Mouse (Mus musculus): ENCODE results near the gene Arid4a. TPM values are rescaled to one million over a fixed set of nuclear protein-coding genes. Genes with fewer than 3 reads are reported as not detected.

The Arid4a gene
- polyA plus RNA-seq, 1 experiment = 17.8 TPM

- TF ChIP-seq CTCF (IDR thresholded peaks at IDR 0.05; ENCODE audit: extremely low read depth, insufficient read depth, low read length) (no peak), POLR2A (IDR thresholded peaks at IDR 0.05; ENCODE audit: extremely low read depth, insufficient read depth, low read length) (peak; percentile 67; the same call in 1 of the 2 replicates)
- Histone ChIP-seq H3K4me3 (ENCODE audit: insufficient read depth, low read length) (peak overlapping the region; percentile 43), H3K4me1 (ENCODE audit: control insufficient read depth, insufficient read depth, low read length) (peaks cover 6% of the 10 kb centered on the region), H3K27ac (ENCODE audit: insufficient read depth, low read length) (peak overlapping the region; percentile 39)
These were observed 32.3 kb downstream of the Arid4a start for GRCm38 (mm10) chr12:71048117-71048516.

GRCm38 (mm10) chr12:71048561-71048960, 32.8 kb downstream of the Arid4a start:
- TF ChIP-seq CTCF (IDR thresholded peaks at IDR 0.05; ENCODE audit: extremely low read depth, insufficient read depth, low read length) = no peak
- TF ChIP-seq POLR2A (IDR thresholded peaks at IDR 0.05; ENCODE audit: extremely low read depth, insufficient read depth, low read length) = no peak
- Histone ChIP-seq H3K4me1 (ENCODE audit: control insufficient read depth, insufficient read depth, low read length) (peaks cover 6% of the 10 kb centered on the region), H3K27ac (ENCODE audit: insufficient read depth, low read length) (peak overlapping the region; percentile 7; the same call in 1 of the 2 replicates), H3K4me3 (ENCODE audit: insufficient read depth, low read length) (peak overlapping the region; percentile 43)

- Histone ChIP-seq H3K27ac (ENCODE audit: insufficient read depth, low read length) (peak overlapping the region; percentile 20), H3K4me1 (ENCODE audit: control insufficient read depth, insufficient read depth, low read length) (peaks cover 6% of the 10 kb centered on the region), H3K4me3 (ENCODE audit: insufficient read depth, low read length) (peak overlapping the region; percentile 40)
- no peak for TF ChIP-seq POLR2A (IDR thresholded peaks at IDR 0.05; ENCODE audit: extremely low read depth, insufficient read depth, low read length)
- no peak for TF ChIP-seq CTCF (IDR thresholded peaks at IDR 0.05; ENCODE audit: extremely low read depth, insufficient read depth, low read length)
These were observed 33.9 kb downstream of the Arid4a start for GRCm38 (mm10) chr12:71049596-71050265.

GRCm38 (mm10) chr12:71051079-71051478, 35.3 kb downstream of the Arid4a start:
- TF ChIP-seq POLR2A (IDR thresholded peaks at IDR 0.05; ENCODE audit: extremely low read depth, insufficient read depth, low read length) (no peak), CTCF (IDR thresholded peaks at IDR 0.05; ENCODE audit: extremely low read depth, insufficient read depth, low read length) (peak; percentile 36)
- H3K4me1 ChIP-seq (ENCODE audit: control insufficient read depth, insufficient read depth, low read length) = peaks cover 6% of the 10 kb centered on the region
- no peak overlapping the region for H3K27ac ChIP-seq (ENCODE audit: insufficient read depth, low read length)
- H3K4me3 ChIP-seq (ENCODE audit: insufficient read depth, low read length) = no peak overlapping the region

GRCm38 (mm10) chr12:71052341-71052995, 36.7 kb downstream of the Arid4a start:
- TF ChIP-seq POLR2A (IDR thresholded peaks at IDR 0.05; ENCODE audit: extremely low read depth, insufficient read depth, low read length) = no peak
- no peak for TF ChIP-seq CTCF (IDR thresholded peaks at IDR 0.05; ENCODE audit: extremely low read depth, insufficient read depth, low read length)
- H3K4me1 ChIP-seq (ENCODE audit: control insufficient read depth, insufficient read depth, low read length) = peaks cover 9% of the 10 kb centered on the region
- peak overlapping the region; percentile 47; the same call in 1 of the 2 replicates for H3K27ac ChIP-seq (ENCODE audit: insufficient read depth, low read length)
- H3K4me3 ChIP-seq (ENCODE audit: insufficient read depth, low read length) = no peak overlapping the region

GRCm38 (mm10) chr12:71053031-71053430, 37.2 kb downstream of the Arid4a start:
- TF ChIP-seq CTCF (IDR thresholded peaks at IDR 0.05; ENCODE audit: extremely low read depth, insufficient read depth, low read length) = no peak
- TF ChIP-seq POLR2A (IDR thresholded peaks at IDR 0.05; ENCODE audit: extremely low read depth, insufficient read depth, low read length) = no peak
- Histone ChIP-seq H3K4me3 (ENCODE audit: insufficient read depth, low read length) (no peak overlapping the region), H3K27ac (ENCODE audit: insufficient read depth, low read length) (0 out of 2 replicates have a peak overlapping the region, but pooled peaks have one; percentile 57), H3K4me1 (ENCODE audit: control insufficient read depth, insufficient read depth, low read length) (peaks cover 11% of the 10 kb centered on the region)

- H3K4me1 ChIP-seq (ENCODE audit: control insufficient read depth, insufficient read depth, low read length) = peaks cover 11% of the 10 kb centered on the region
- no peak overlapping the region for H3K27ac ChIP-seq (ENCODE audit: insufficient read depth, low read length)
- H3K4me3 ChIP-seq (ENCODE audit: insufficient read depth, low read length) = no peak overlapping the region
- TF ChIP-seq CTCF (IDR thresholded peaks at IDR 0.05; ENCODE audit: extremely low read depth, insufficient read depth, low read length) (no peak), POLR2A (IDR thresholded peaks at IDR 0.05; ENCODE audit: extremely low read depth, insufficient read depth, low read length) (no peak)
These were observed 37.7 kb downstream of the Arid4a start for GRCm38 (mm10) chr12:71053486-71053885.

GRCm38 (mm10) chr12:71055537-71055936, 39.7 kb downstream of the Arid4a start:
- no peak for TF ChIP-seq POLR2A (IDR thresholded peaks at IDR 0.05; ENCODE audit: extremely low read depth, insufficient read depth, low read length)
- TF ChIP-seq CTCF (IDR thresholded peaks at IDR 0.05; ENCODE audit: extremely low read depth, insufficient read depth, low read length) = no peak
- Histone ChIP-seq H3K4me1 (ENCODE audit: control insufficient read depth, insufficient read depth, low read length) (peaks cover 11% of the 10 kb centered on the region), H3K27ac (ENCODE audit: insufficient read depth, low read length) (no peak overlapping the region), H3K4me3 (ENCODE audit: insufficient read depth, low read length) (no peak overlapping the region)

- Histone ChIP-seq H3K27ac (ENCODE audit: insufficient read depth, low read length) (no peak overlapping the region), H3K4me1 (ENCODE audit: control insufficient read depth, insufficient read depth, low read length) (peaks cover 5% of the 10 kb centered on the region), H3K4me3 (ENCODE audit: insufficient read depth, low read length) (no peak overlapping the region)
- no peak for TF ChIP-seq CTCF (IDR thresholded peaks at IDR 0.05; ENCODE audit: extremely low read depth, insufficient read depth, low read length)
- TF ChIP-seq POLR2A (IDR thresholded peaks at IDR 0.05; ENCODE audit: extremely low read depth, insufficient read depth, low read length) = no peak
These were observed 44.0 kb downstream of the Arid4a start for GRCm38 (mm10) chr12:71059741-71060140.

GRCm38 (mm10) chr12:71069846-71070245, 54.1 kb downstream of the Arid4a start:
- Histone ChIP-seq H3K27ac (ENCODE audit: insufficient read depth, low read length) (no peak overlapping the region), H3K4me1 (ENCODE audit: control insufficient read depth, insufficient read depth, low read length) (no peaks in the 10 kb centered on the region), H3K4me3 (ENCODE audit: insufficient read depth, low read length) (no peak overlapping the region)
- TF ChIP-seq POLR2A (IDR thresholded peaks at IDR 0.05; ENCODE audit: extremely low read depth, insufficient read depth, low read length) (no peak), CTCF (IDR thresholded peaks at IDR 0.05; ENCODE audit: extremely low read depth, insufficient read depth, low read length) (no peak)
